Mouse (Mus musculus) CH12.LX (cell line): Measurements from ENCODE around the gene Pigk. TPM values are rescaled to one million over a fixed set of nuclear protein-coding genes. Genes with fewer than 3 reads are reported as not detected.
A peak's percentile ranks its signal among the peaks of the same experiment; 100 is the strongest.

ENCODE experiments used
- DNase-seq: peaks from one replicate; pipeline ENCODE4 v3.0.0-alpha.2; 2013; ENCODE audit errors: extremely low read depth
- H3K27ac ChIP-seq: 2 replicates; pipeline ENCODE4 v1.5.1; 2012; ENCODE audit warnings: low read depth, mild to moderate bottlenecking, control low read depth, moderate library complexity; ENCODE audit not compliant: insufficient read depth
- H3K27me3 ChIP-seq: replicated peaks from 2 replicates; pipeline ENCODE3; 2012; ENCODE audit warnings: inconsistent platforms
- H3K36me3 ChIP-seq, 2 experiments: replicated peaks in 1 of 2; 2 replicates each; pipeline versions ENCODE3 to v1.6.1; 2012; ENCODE audit warnings: inconsistent platforms in 1 of 2, low read length in 1 of 2, mild to moderate bottlenecking in 1 of 2, mixed read lengths in 1 of 2, moderate library complexity in 1 of 2; ENCODE audit not compliant: control insufficient read depth in 1 of 2, insufficient read depth in 1 of 2
- H3K4me1 ChIP-seq, 2 experiments: 2 replicates each; pipeline ENCODE4 v1.6.1; 2012; ENCODE audit warnings: inconsistent platforms in 1 of 2, moderate library complexity in 1 of 2; ENCODE audit not compliant: insufficient read depth in 2 of 2, control insufficient read depth in 1 of 2
- H3K4me2 ChIP-seq: 2 replicates; pipeline ENCODE4 v1.6.1; 2012; ENCODE audit warnings: low read depth, mild to moderate bottlenecking, control low read depth; ENCODE audit not compliant: poor library complexity, insufficient read depth, severe bottlenecking
- H3K4me3 ChIP-seq, 3 experiments: fragments of 150-350 bp in 1 of 3; sonication (generic) in 1 of 3; replicated peaks in 1 of 3; 2 replicates each; pipeline versions ENCODE3 to v1.5.1; 2011 to 2012; ENCODE audit warnings: low read depth in 2 of 3, low read length in 2 of 3, mild to moderate bottlenecking in 2 of 3, moderate library complexity in 2 of 3, control low read depth in 1 of 3, improper control_type of control experiment in 1 of 3, inconsistent platforms in 1 of 3, mixed read lengths in 1 of 3; ENCODE audit not compliant: poor library complexity in 1 of 3
- H3K79me2 ChIP-seq: replicated peaks from 2 replicates; pipeline ENCODE4 v1.6.1; 2012; ENCODE audit warnings: mild to moderate bottlenecking, moderate library complexity; ENCODE audit not compliant: control insufficient read depth, poor library complexity, insufficient read depth, severe bottlenecking; ENCODE audit errors: extremely low read depth
- H3K9ac ChIP-seq: 2 replicates; pipeline ENCODE4 v1.6.1; 2012; ENCODE audit warnings: low read depth, mild to moderate bottlenecking, control low read depth, moderate library complexity; ENCODE audit not compliant: insufficient read depth
- H3K9me3 ChIP-seq: replicated peaks from 2 replicates; pipeline ENCODE3; 2012; ENCODE audit warnings: low read length, inconsistent platforms, mixed read lengths
- BHLHE40 ChIP-seq: IDR thresholded peaks from 2 replicates; pipeline ENCODE4 v1.6.1; 2011; ENCODE audit warnings: mild to moderate bottlenecking, low read depth, low read length, improper control_type of control experiment
- CHD1 ChIP-seq: IDR thresholded peaks from 2 replicates; pipeline ENCODE4 v1.6.1; 2012; ENCODE audit warnings: low read depth, low read length, improper control_type of control experiment, inconsistent platforms
- CHD2 ChIP-seq: IDR thresholded peaks from 2 replicates; pipeline ENCODE4 v1.6.1; 2011; ENCODE audit warnings: low read length, improper control_type of control experiment
- ELF1 ChIP-seq: IDR thresholded peaks from 2 replicates; pipeline ENCODE4 v1.6.1; 2014; ENCODE audit warnings: low read depth, mild to moderate bottlenecking, inconsistent platforms, low read length, improper control_type of control experiment
- EP300 ChIP-seq: IDR thresholded peaks from 2 replicates; pipeline ENCODE4 v1.6.1; 2011; ENCODE audit warnings: low read length, improper control_type of control experiment
- ETS1 ChIP-seq: conservative IDR thresholded peaks from 2 replicates; pipeline ENCODE4 v1.6.1; 2012; ENCODE audit warnings: low read depth, mild to moderate bottlenecking, inconsistent platforms, low read length, improper control_type of control experiment, moderate library complexity
- GABPA ChIP-seq: IDR thresholded peaks from 2 replicates; pipeline ENCODE4 v1.6.1; 2012; ENCODE audit warnings: low read depth, low read length, improper control_type of control experiment, inconsistent platforms; ENCODE audit not compliant: insufficient replicate concordance
- HCFC1 ChIP-seq: IDR thresholded peaks from 2 replicates; pipeline ENCODE4 v1.6.1; 2012; ENCODE audit warnings: low read depth, mild to moderate bottlenecking, inconsistent platforms, low read length, improper control_type of control experiment
- IRF4 ChIP-seq: IDR thresholded peaks from 2 replicates; pipeline ENCODE4 v1.6.1; 2014; ENCODE audit warnings: low read depth, mild to moderate bottlenecking, inconsistent platforms, low read length, improper control_type of control experiment
- JUND ChIP-seq: conservative IDR thresholded peaks from 2 replicates; pipeline ENCODE4 v1.6.1; 2011; ENCODE audit warnings: low read depth, low read length, improper control_type of control experiment
- KAT2A ChIP-seq: IDR thresholded peaks from 2 replicates; pipeline ENCODE4 v1.6.1; 2012; ENCODE audit warnings: low read length, improper control_type of control experiment, inconsistent platforms; ENCODE audit not compliant: insufficient replicate concordance
- MAFK ChIP-seq: IDR thresholded peaks from 2 replicates; pipeline ENCODE4 v1.6.1; 2011; ENCODE audit warnings: low read length, improper control_type of control experiment; ENCODE audit not compliant: insufficient replicate concordance
- MAX ChIP-seq: IDR thresholded peaks from 2 replicates; pipeline ENCODE4 v1.6.1; 2011; ENCODE audit warnings: low read length, improper control_type of control experiment
- MAZ ChIP-seq: IDR thresholded peaks from 2 replicates; pipeline ENCODE4 v1.6.1; 2012; ENCODE audit warnings: low read depth, mild to moderate bottlenecking, inconsistent platforms, low read length, improper control_type of control experiment, moderate library complexity
- MEF2A ChIP-seq: IDR thresholded peaks from 2 replicates; pipeline ENCODE4 v1.6.1; 2014; ENCODE audit warnings: low read depth, mild to moderate bottlenecking, inconsistent platforms, low read length, improper control_type of control experiment, borderline replicate concordance
- MXI1 ChIP-seq: IDR thresholded peaks from 2 replicates; pipeline ENCODE4 v1.6.1; 2011; ENCODE audit warnings: mild to moderate bottlenecking, low read depth, low read length, improper control_type of control experiment
- MYC ChIP-seq: IDR thresholded peaks from 2 replicates; pipeline ENCODE4 v1.6.1; 2011; ENCODE audit warnings: low read depth, mild to moderate bottlenecking, improper control_type of control experiment, low read length
- NELFE ChIP-seq: IDR thresholded peaks from 2 replicates; pipeline ENCODE4 v1.6.1; 2011; ENCODE audit warnings: low read depth, low read length, improper control_type of control experiment
- NRF1 ChIP-seq: IDR thresholded peaks from 2 replicates; pipeline ENCODE4 v1.6.1; 2014; ENCODE audit warnings: low read depth, mild to moderate bottlenecking, inconsistent platforms, low read length, improper control_type of control experiment, moderate library complexity
- PAX5 ChIP-seq: IDR thresholded peaks from 2 replicates; pipeline ENCODE4 v1.6.1; 2012; ENCODE audit warnings: low read length, inconsistent platforms, mixed read lengths
- POLR2A ChIP-seq: IDR thresholded peaks from 2 replicates; pipeline ENCODE4 v1.6.1; 2011; ENCODE audit warnings: low read depth, mild to moderate bottlenecking, improper control_type of control experiment, low read length
- RAD21 ChIP-seq: IDR thresholded peaks from 2 replicates; pipeline ENCODE4 v1.6.1; 2011; ENCODE audit warnings: low read depth, mild to moderate bottlenecking, low read length, improper control_type of control experiment, moderate library complexity
- RCOR1 ChIP-seq: conservative IDR thresholded peaks from 2 replicates; pipeline ENCODE4 v1.6.1; 2012; ENCODE audit warnings: low read depth, mild to moderate bottlenecking, inconsistent platforms, low read length, improper control_type of control experiment
- SIN3A ChIP-seq: IDR thresholded peaks from 2 replicates; pipeline ENCODE4 v1.6.1; 2012; ENCODE audit warnings: low read length, improper control_type of control experiment, inconsistent platforms
- TCF12 ChIP-seq: IDR thresholded peaks from 2 replicates; pipeline ENCODE4 v1.6.1; 2014; ENCODE audit warnings: low read depth, mild to moderate bottlenecking, inconsistent platforms, low read length, improper control_type of control experiment
- UBTF ChIP-seq: IDR thresholded peaks from 2 replicates; pipeline ENCODE4 v1.6.1; 2012; ENCODE audit warnings: low read depth, mild to moderate bottlenecking, inconsistent platforms, low read length, improper control_type of control experiment, moderate library complexity
- USF1 ChIP-seq: IDR thresholded peaks from 2 replicates; pipeline ENCODE4 v1.6.1; 2014; ENCODE audit warnings: low read depth, mild to moderate bottlenecking, inconsistent platforms, low read length, improper control_type of control experiment
- ZC3H11A ChIP-seq: IDR thresholded peaks from 2 replicates; pipeline ENCODE4 v1.6.1; 2012; ENCODE audit warnings: low read depth, mild to moderate bottlenecking, inconsistent platforms, low read length, improper control_type of control experiment
- ZKSCAN1 ChIP-seq: IDR thresholded peaks from 2 replicates; pipeline ENCODE4 v1.6.1; 2012; ENCODE audit warnings: low read depth, inconsistent platforms, low read length, improper control_type of control experiment, borderline replicate concordance
- dilution Hi-C: fragments of 300-500 bp; cut with MboI; formaldehyde crosslinking; loops from 2 replicates; pipeline ENCODE4 v1.14.3; 2020; ENCODE audit warnings: low sequenced_read_pairs; ENCODE audit not compliant: extremely low pct_unique_long_range_greater_than_20kb, extremely low pct_ligation_motif_present
- in situ Hi-C: fragments of 300-500 bp; cut with MboI; formaldehyde crosslinking; loops from 3 replicates; pipeline ENCODE4 v1.14.3; 2019; ENCODE audit warnings: low sequenced_read_pairs, low pct_ligation_motif_present, low pct_unique_long_range_greater_than_20kb, mixed read lengths
- polyA plus RNA-seq: library from polyadenylated mRNA; unstranded; fragments of >175 nt; gene quantifications from 2 replicates; pipeline ENCODE4 v1.2.1, GENCODE M21; 2012; ENCODE audit warnings: low read depth; ENCODE audit not compliant: insufficient read length
- total RNA-seq, 2 experiments: library from RNA; depleted of rRNA; stranded (reverse); fragments of 300-350 nt in 1 of 2; fragments of >200 nt in 1 of 2; gene quantifications; 2 replicates each; pipeline ENCODE4 v1.2.3; 2012 to 2014

The Pigk gene
- total and polyA plus RNA-seq, 3 experiments: 56.4 to 79.3 (median 67.5) TPM

GRCm38 (mm10) chr3:152929256-152929787 is 215.4 kb downstream of the Pigk start:
- Histone ChIP-seq H3K9ac (peak overlapping the region; percentile 66), H3K79me2 (no peaks in the 10 kb centered on the region), H3K4me1 (peaks cover 18 to 60% of the 10 kb centered on the region in 2 experiments), H3K4me2 (peak overlapping the region; percentile 83), H3K4me3 (peak overlapping the region; percentile 57 to 71 (median 60)), H3K9me3 (no peaks in the 10 kb centered on the region), H3K36me3 (peaks cover 0 to 3% of the 10 kb centered on the region in 2 experiments), H3K27ac (peak overlapping the region; percentile 78), H3K27me3 (no peaks in the 10 kb centered on the region)
- in situ Hi-C loops: no loop called here
- TF ChIP-seq RCOR1 (0 out of 2 replicates have a peak, but pooled peaks have one; percentile 32), BHLHE40 (peak; percentile 48; the same call in 1 of the 2 replicates), GABPA (no peak), CHD2 (no peak; the same call in 1 of the 2 replicates), SIN3A (peak; percentile 86; the same call in 1 of the 2 replicates), HCFC1 (no peak), JUND (no peak), ETS1 (no peak), ELF1 (peak; percentile 35; the same call in 1 of the 2 replicates), MAX (peak; percentile 75), EP300 (peak; percentile 13; the same call in 1 of the 2 replicates), TCF12 (no peak), MYC (0 out of 2 replicates have a peak, but pooled peaks have one; percentile 38)
- DNase-seq: peak; percentile 81
- dilution Hi-C loops: no loop called here

GRCm38 (mm10) chr3:152929788-152930281 is 215.9 kb downstream of the Pigk start:
- peaks cover 0 to 3% of the 10 kb centered on the region in 2 experiments for H3K36me3 ChIP-seq
- in situ Hi-C loops (no loop called here), dilution Hi-C loops (no loop called here)
- peak overlapping the region; percentile 78 for H3K27ac ChIP-seq
- H3K9me3 ChIP-seq: no peaks in the 10 kb centered on the region
- H3K4me3 ChIP-seq: peak overlapping the region; percentile 57 to 71 (median 60)
- peak; percentile 95 for DNase-seq
- no peaks in the 10 kb centered on the region for H3K27me3 ChIP-seq
- peak overlapping the region; percentile 77 for H3K9ac ChIP-seq
- peak overlapping the region; percentile 83 for H3K4me2 ChIP-seq
- H3K79me2 ChIP-seq: no peaks in the 10 kb centered on the region
- H3K4me1 ChIP-seq: peaks cover 18 to 63% of the 10 kb centered on the region in 2 experiments
- TF ChIP-seq MXI1 (peak; percentile 72), EP300 (peak; percentile 12; the same call in 1 of the 2 replicates), RAD21 (no peak), JUND (peak; percentile 53; the same call in 1 of the 2 replicates), TCF12 (peak; percentile 96), MAZ (peak; percentile 86), IRF4 (peak; percentile 63), KAT2A (0 out of 2 replicates have a peak, but pooled peaks have one; percentile 72), UBTF (no peak), CHD1 (peak; percentile 77; the same call in 1 of the 2 replicates), BHLHE40 (no peak), PAX5 (no peak), MYC (peak; percentile 51), CHD2 (peak; percentile 39; the same call in 1 of the 2 replicates), USF1 (peak; percentile 40; the same call in 1 of the 2 replicates), RCOR1 (peak; percentile 44; the same call in 1 of the 2 replicates), POLR2A (peak; percentile 99), ZKSCAN1 (no peak), GABPA (no peak), MEF2A (peak; percentile 69; the same call in 1 of the 2 replicates), ZC3H11A (no peak), NELFE (peak; percentile 99), ELF1 (peak; percentile 99), MAFK (0 out of 2 replicates have a peak, but pooled peaks have one; percentile 17), NRF1 (0 out of 2 replicates have a peak, but pooled peaks have one; percentile 28)
